In the genomic region with DNA sequence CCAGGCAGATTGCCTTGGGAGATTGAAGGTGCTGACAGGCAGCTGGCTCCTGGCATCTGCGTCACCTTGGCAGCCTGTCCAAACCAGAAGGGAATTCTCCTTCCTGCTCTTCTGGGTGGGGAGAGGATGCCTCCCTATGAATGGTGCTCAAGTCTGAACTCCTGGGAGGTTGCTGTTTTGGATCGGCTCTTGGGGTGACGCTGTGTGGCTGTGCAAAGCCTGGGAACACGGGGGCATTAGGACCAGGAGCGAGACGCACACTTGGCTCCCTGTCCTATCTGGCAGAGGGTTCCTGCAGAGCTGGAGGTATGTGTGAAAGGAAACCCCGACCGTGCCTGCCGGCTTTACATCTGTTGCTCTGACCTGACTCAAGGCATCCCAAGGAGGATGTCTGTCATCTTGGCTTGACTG, we compare ENCODE assay signal across 9 mouse cellular contexts. TPM values are rescaled to one million over a fixed set of nuclear protein-coding genes. Genes with fewer than 3 reads are reported as not detected.
DNase-seq lines count a peak whose midpoint lies in the region; ATAC-seq and TF ChIP-seq lines count a peak whose summit lies in the region.
"Had no signal": no experiment of that assay in that cellular context is flagged by ENCODE, and none has a peak within 500 bp of the region (broad histone marks: within the 10 kb centered on the region; RNA-seq: fewer than 3 reads in every experiment).

A gene (plus strand): TSS at position 309 of the 411 bp plus-strand sequence.

- H3K4me1 ChIP-seq in intestine, embryonic 14.5 days (replicated peaks; ENCODE audit: control insufficient read depth, insufficient read depth, low read length): 0 out of 2 replicates have a peak, but pooled peaks cover 2% of the 10 kb centered on the region
- H3K4me1 ChIP-seq in intestine, embryonic 15.5 days (replicated peaks): no peaks in the 10 kb centered on the region
- H3K4me1 ChIP-seq in forebrain, embryonic 14.5 days (ENCODE audit: control insufficient read depth, insufficient read depth, low read length): peaks cover 9% of the 10 kb centered on the region
- peaks cover 19% of the 10 kb centered on the region for H3K4me1 ChIP-seq in limb, embryonic 15.5 days
- 0 out of 2 replicates have a peak, but pooled peaks cover 8% of the 10 kb centered on the region for H3K4me1 ChIP-seq in stomach, embryonic 16.5 days (ENCODE audit: control insufficient read depth, insufficient read depth, low read length)

- intact Hi-C loops in heart, postnatal 25 days (cut with DNase I): no loop called here

- no peak for TF ChIP-seq POLR2A in brain, embryonic 14.5 days (IDR thresholded peaks at IDR 0.05; ENCODE audit: borderline replicate concordance, extremely low read depth, insufficient read depth, insufficient read length, poor library complexity, severe bottlenecking)

- no peak within 1 kb of the TSS for H3K27ac ChIP-seq in intestine, embryonic 14.5 days (ENCODE audit: low read depth)
- no peak within 1 kb of the TSS for H3K27ac ChIP-seq in intestine, embryonic 15.5 days
- H3K27ac ChIP-seq in forebrain, embryonic 14.5 days (ENCODE audit: low read depth, low read length): peak within 1 kb of the TSS; percentile 53
- 0 out of 2 replicates have a peak within 1 kb of the TSS, but pooled peaks have one; percentile 22 for H3K27ac ChIP-seq in limb, embryonic 15.5 days
- no peak within 1 kb of the TSS for H3K27ac ChIP-seq in stomach, embryonic 16.5 days (ENCODE audit: low read length)

- H3K27me3 ChIP-seq in intestine, embryonic 14.5 days (replicated peaks; ENCODE audit: control insufficient read depth, insufficient read depth, low read length): no peaks in the 10 kb centered on the region
- no peaks in the 10 kb centered on the region; the same call in 1 of the 2 replicates for H3K27me3 ChIP-seq in intestine, embryonic 15.5 days (replicated peaks)
- no peaks in the 10 kb centered on the region for H3K27me3 ChIP-seq in forebrain, embryonic 14.5 days (replicated peaks; ENCODE audit: control insufficient read depth, insufficient read depth, low read length)
- peaks cover 6% of the 10 kb centered on the region; the same call in 1 of the 2 replicates for H3K27me3 ChIP-seq in limb, embryonic 15.5 days
- H3K27me3 ChIP-seq in stomach, embryonic 16.5 days (ENCODE audit: control insufficient read depth, insufficient read depth, low read length): no peaks in the 10 kb centered on the region

- H3K9ac ChIP-seq in intestine, embryonic 14.5 days (ENCODE audit: low read length): no peak within 1 kb of the TSS
- no peak within 1 kb of the TSS for H3K9ac ChIP-seq in intestine, embryonic 15.5 days
- no peak within 1 kb of the TSS for H3K9ac ChIP-seq in forebrain, embryonic 14.5 days (ENCODE audit: low read length)
- H3K9ac ChIP-seq in limb, embryonic 15.5 days: no peak within 1 kb of the TSS
- 0 out of 2 replicates have a peak within 1 kb of the TSS, but pooled peaks have one; percentile 26 for H3K9ac ChIP-seq in stomach, embryonic 16.5 days (ENCODE audit: low read length)

- peak within 1 kb of the TSS; percentile 13; the same call in 1 of the 2 replicates for H3K4me2 ChIP-seq in intestine, embryonic 14.5 days (ENCODE audit: low read length)
- H3K4me2 ChIP-seq in intestine, embryonic 15.5 days (replicated peaks): no peak within 1 kb of the TSS
- H3K4me2 ChIP-seq in forebrain, embryonic 14.5 days (ENCODE audit: low read length): peak within 1 kb of the TSS; percentile 28
- H3K4me2 ChIP-seq in limb, embryonic 15.5 days: peak within 1 kb of the TSS; percentile 42
- no peak within 1 kb of the TSS; the same call in 1 of the 2 replicates for H3K4me2 ChIP-seq in stomach, embryonic 16.5 days (ENCODE audit: low read depth, low read length)

- WGBS in intestine, embryonic 14.5 days: 11% methylated on average over 9 of the region's 9 CpGs
- WGBS in intestine, embryonic 15.5 days: 15% methylated on average over 9 of the region's 9 CpGs
- 14% methylated on average over 9 of the region's 9 CpGs for WGBS in forebrain, embryonic 14.5 days
- 7% methylated on average over 9 of the region's 9 CpGs for WGBS in limb, embryonic 15.5 days
- 9% methylated on average over 9 of the region's 9 CpGs for WGBS in stomach, embryonic 16.5 days

- no peaks in the 10 kb centered on the region for H3K36me3 ChIP-seq in intestine, embryonic 14.5 days (ENCODE audit: control insufficient read depth, insufficient read depth, low read length)
- no peaks in the 10 kb centered on the region for H3K36me3 ChIP-seq in intestine, embryonic 15.5 days
- no peaks in the 10 kb centered on the region for H3K36me3 ChIP-seq in forebrain, embryonic 14.5 days (ENCODE audit: control insufficient read depth, insufficient read depth, low read length)
- H3K36me3 ChIP-seq in limb, embryonic 15.5 days: no peaks in the 10 kb centered on the region
- H3K36me3 ChIP-seq in stomach, embryonic 16.5 days (ENCODE audit: control insufficient read depth, insufficient read depth, low read length): no peaks in the 10 kb centered on the region

- TF ChIP-seq CTCF in brain, embryonic 14.5 days (IDR thresholded peaks at IDR 0.05; ENCODE audit: borderline replicate concordance, extremely low read depth, insufficient read depth, insufficient read length): no peak

- H3K9me3 ChIP-seq in intestine, embryonic 14.5 days (ENCODE audit: control insufficient read depth, low read length): no peaks in the 10 kb centered on the region
- no peaks in the 10 kb centered on the region for H3K9me3 ChIP-seq in intestine, embryonic 15.5 days
- H3K9me3 ChIP-seq in forebrain, embryonic 14.5 days (replicated peaks; ENCODE audit: control insufficient read depth, low read length): no peaks in the 10 kb centered on the region
- H3K9me3 ChIP-seq in limb, embryonic 15.5 days: no peaks in the 10 kb centered on the region
- no peaks in the 10 kb centered on the region for H3K9me3 ChIP-seq in stomach, embryonic 16.5 days (replicated peaks; ENCODE audit: control insufficient read depth, low read length)

- ATAC-seq in intestine, embryonic 14.5 days (replicated peaks; ENCODE audit: low FRiP score, low TSS enrichment, low read depth): no peak
- no peak for ATAC-seq in intestine, embryonic 15.5 days
- ATAC-seq in forebrain, embryonic 14.5 days: peak; percentile 62
- no peak for ATAC-seq in limb, embryonic 15.5 days (ENCODE audit: insufficient number of reproducible peaks, low FRiP score, low TSS enrichment, low read depth)
- ATAC-seq in stomach, embryonic 16.5 days (ENCODE audit: insufficient read depth, low FRiP score): no peak

- H3K4me3 ChIP-seq in intestine, embryonic 14.5 days (ENCODE audit: low read depth, low read length): no peak within 1 kb of the TSS
- no peak within 1 kb of the TSS for H3K4me3 ChIP-seq in intestine, embryonic 15.5 days (replicated peaks)
- H3K4me3 ChIP-seq in forebrain, embryonic 14.5 days (ENCODE audit: low read depth, low read length): no peak within 1 kb of the TSS
- peak within 1 kb of the TSS; percentile 14 for H3K4me3 ChIP-seq in limb, embryonic 15.5 days
- H3K4me3 ChIP-seq in stomach, embryonic 16.5 days (replicated peaks; ENCODE audit: low read length): no peak within 1 kb of the TSS
- H3K4me3 ChIP-seq: erythroblast, embryonic 14.5 days had no signal

- no peak for DNase-seq in intestine, embryonic 14.5 days (ENCODE audit: low spot score)
- peak; percentile 79 for DNase-seq in brain, embryonic 14.5 days (ENCODE audit: low read depth)
- peak; percentile 67 for DNase-seq in forebrain, embryonic 14.5 days (ENCODE audit: low spot score)
- DNase-seq in heart, postnatal 25 days (ENCODE audit: low spot score): peak; percentile 65
- DNase-seq in ovary, adult 18-20 months (ENCODE audit: low spot score): no peak

RNA-seq across cellular contexts. Expression of the gene that starts here (rescaled TPM):
- polyA plus RNA-seq in intestine, embryonic 14.5 days (2014; fragmentation: Nextera tagmentation; extraction: Ambion mirVana): 0.04 TPM in 2 replicates
- polyA plus RNA-seq in intestine, embryonic 15.5 days (2015; fragmentation: Nextera tagmentation; extraction: Ambion mirVana): 0.04 and 0.05 TPM in 2 replicates
- polyA plus RNA-seq in brain, embryonic 14.5 days (2012; rRNA removed): 0.39 and 0.44 TPM in 2 replicates
- polyA plus RNA-seq in forebrain, embryonic 14.5 days (2014; fragmentation: Nextera tagmentation; extraction: Ambion mirVana): 0.27 and 0.39 TPM in 2 replicates
- 10 to 100 TPM; 14.1 to 17.1 TPM for total RNA-seq in heart, postnatal 25 days (2021)
- polyA plus RNA-seq in limb, embryonic 15.5 days (2015; fragmentation: Nextera tagmentation; extraction: Ambion mirVana): 0.24 and 0.26 TPM in 2 replicates
- 0.32 and 0.35 TPM in 2 replicates for polyA plus RNA-seq in stomach, embryonic 16.5 days (2015; fragmentation: Nextera tagmentation; extraction: Ambion mirVana)
- polyA plus RNA-seq: erythroblast, embryonic 14.5 days had no signal

Comparison
In these comparisons a context has a peak if more than half of its experiments do, and no peak if none do; other contexts are left out.
1. H3K4me2 ChIP-seq: peak in intestine, embryonic 14.5 days (single experiment) and limb, embryonic 15.5 days (single experiment); none in intestine, embryonic 15.5 days (single experiment) and stomach, embryonic 16.5 days (single experiment).
2. Peak in DNase-seq in brain, embryonic 14.5 days; RNA of the gene not detected or under 1 TPM.
3. Peak in DNase-seq, ATAC-seq, H3K27ac ChIP-seq and H3K4me2 ChIP-seq in forebrain, embryonic 14.5 days; RNA of the gene not detected or under 1 TPM.